Mouse (Mus musculus) intestine, postnatal 0 days (tissue): Measurements from ENCODE around the gene Kat8. TPM values are rescaled to one million over a fixed set of nuclear protein-coding genes. Genes with fewer than 3 reads are reported as not detected.
A peak's percentile ranks its signal among the peaks of the same experiment; 100 is the strongest.
"Not testable (repeated sequence)": the region's sequence is repeated elsewhere in the genome, so short reads cannot be mapped to it uniquely, and the experiment has no call there.

ENCODE experiments used
- ATAC-seq: fragments of 200-750 bp; cut with Nextera tagmentation; 2 replicates; pipeline ENCODE4 v1.8.0; 2017; ENCODE audit warnings: mild to moderate bottlenecking, moderate TSS enrichment, moderate library complexity
- H3K27ac ChIP-seq: fragments of 300-500 bp; sonication (generic); 2 replicates; pipeline ENCODE4 v1.5.1; 2014; ENCODE audit warnings: mild to moderate bottlenecking, low read depth, low read length, moderate library complexity
- H3K27me3 ChIP-seq: fragments of 300-500 bp; sonication (generic); replicated peaks from 2 replicates; pipeline ENCODE4 v1.6.1; 2014; ENCODE audit warnings: low read length, mixed read lengths; ENCODE audit not compliant: control insufficient read depth, insufficient read depth
- H3K36me3 ChIP-seq: fragments of 300-500 bp; sonication (generic); 2 replicates; pipeline ENCODE4 v1.6.1; 2014; ENCODE audit warnings: mild to moderate bottlenecking, moderate library complexity; ENCODE audit not compliant: control insufficient read depth, insufficient read depth
- H3K4me1 ChIP-seq: fragments of 300-500 bp; sonication (generic); replicated peaks from 2 replicates; pipeline ENCODE4 v1.6.1; 2014; ENCODE audit warnings: antibody characterized with exemption, low read length, mixed read lengths; ENCODE audit not compliant: control insufficient read depth, insufficient read depth
- H3K4me2 ChIP-seq: fragments of 300-500 bp; sonication (generic); replicated peaks from 2 replicates; pipeline ENCODE4 v1.6.1; 2014; ENCODE audit warnings: low read depth, mild to moderate bottlenecking, moderate library complexity
- H3K4me3 ChIP-seq: fragments of 300-500 bp; sonication (generic); 2 replicates; pipeline ENCODE4 v1.5.1; 2014; ENCODE audit warnings: low read depth, low read length
- H3K9ac ChIP-seq: fragments of 300-500 bp; sonication (generic); 2 replicates; pipeline ENCODE4 v1.6.1; 2014; ENCODE audit warnings: mild to moderate bottlenecking, low read depth, low read length
- H3K9me3 ChIP-seq: fragments of 300-500 bp; sonication (generic); 2 replicates; pipeline ENCODE4 v1.6.1; 2016; ENCODE audit warnings: mixed run types; ENCODE audit not compliant: control insufficient read depth
- CTCF ChIP-seq: sonication (generic); IDR thresholded peaks from 2 replicates; pipeline ENCODE4 v1.5.1; 2016; ENCODE audit warnings: low read depth, mild to moderate bottlenecking, control low read depth, antibody characterized with exemption, moderate library complexity
- WGBS: fragments of 180-500 bp; shearing (Covaris S2); extraction: QIAGEN DNeasy Blood & Tissue Kit; methylation state at CpG from one replicate; pipeline ENCODE4 v1.1.7; 2014; 5-methylcytosine and 5-hydroxymethylcytosine counted together
- polyA plus RNA-seq: library from polyadenylated mRNA; unstranded; fragments of >200 nt; fragmentation: Nextera tagmentation; extraction: Ambion mirVana; gene quantifications from 2 replicates; pipeline ENCODE4 v1.2.1, GENCODE M21; 2015

Kat8 gene
- polyA plus RNA-seq, 1 experiment from 2014 or later = 18.0 TPM

DNA sequence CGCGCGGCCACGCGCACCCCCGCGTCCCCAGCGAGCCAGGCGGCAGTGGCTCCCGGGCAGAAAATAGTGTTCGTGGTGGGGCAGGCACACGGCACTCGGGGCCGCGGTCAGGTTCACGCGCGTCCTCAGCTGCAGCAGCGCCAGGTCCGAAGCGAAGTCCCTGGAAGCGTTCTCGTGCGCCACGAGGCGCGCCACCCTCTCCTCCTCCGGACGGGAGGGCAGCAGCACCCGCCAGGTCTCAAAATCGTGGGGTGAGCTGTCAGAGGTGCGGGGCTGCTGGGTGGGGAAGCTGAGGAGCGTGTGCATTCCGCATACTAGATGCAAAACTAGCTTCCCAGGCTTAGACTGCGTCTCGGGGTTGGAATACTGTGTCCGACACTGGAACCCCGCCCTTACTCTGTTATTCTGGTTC is 23.4 kb downstream of the Kat8 start:
- H3K4me1 ChIP-seq = peaks cover 4% of the 10 kb centered on the region; the same call in 1 of the 2 replicates
- H3K36me3 ChIP-seq = no peaks in the 10 kb centered on the region
- peak overlapping the region; percentile 100 for H3K4me2 ChIP-seq
- TF ChIP-seq CTCF = no peak
- no peaks in the 10 kb centered on the region for H3K27me3 ChIP-seq
- peak overlapping the region; percentile 68 for H3K9ac ChIP-seq
- peak overlapping the region; percentile 41; the same call in 1 of the 2 replicates for H3K27ac ChIP-seq
- ATAC-seq = peak; percentile 38
- H3K9me3 ChIP-seq = no peaks in the 10 kb centered on the region
- H3K4me3 ChIP-seq = peak overlapping the region; percentile 70
- under 1% methylated on average over 38 of the region's 38 CpGs for WGBS

GRCm38 (mm10) chr7:127936216-127936884 is 24.0 kb downstream of the Kat8 start:
- 0 out of 2 replicates have a peak, but pooled peaks cover 4% of the 10 kb centered on the region for H3K4me1 ChIP-seq
- TF ChIP-seq CTCF = no peak
- no peaks in the 10 kb centered on the region for H3K36me3 ChIP-seq
- H3K9ac ChIP-seq = peak overlapping the region; percentile 68
- H3K9me3 ChIP-seq = no peaks in the 10 kb centered on the region
- no peak overlapping the region for H3K27ac ChIP-seq
- peak overlapping the region; percentile 100 for H3K4me2 ChIP-seq
- no peaks in the 10 kb centered on the region for H3K27me3 ChIP-seq
- H3K4me3 ChIP-seq = peak overlapping the region; percentile 70
- no peak for ATAC-seq
- 54% methylated on average over 18 of the region's 18 CpGs for WGBS

- H3K9ac ChIP-seq, H3K9me3 ChIP-seq, ATAC-seq, H3K27ac ChIP-seq, H3K4me2 ChIP-seq, H3K4me3 ChIP-seq, H3K36me3 ChIP-seq, H3K4me1 ChIP-seq: not testable (repeated sequence)
- WGBS = 51% methylated on average over 2 of the region's 2 CpGs
- TF ChIP-seq CTCF = peak; percentile 51
- H3K27me3 ChIP-seq = peaks cover 11% of the 10 kb centered on the region
Observed at GRCm38 (mm10) chr7:127942097-127942496, 29.8 kb downstream of the Kat8 start.

DNA sequence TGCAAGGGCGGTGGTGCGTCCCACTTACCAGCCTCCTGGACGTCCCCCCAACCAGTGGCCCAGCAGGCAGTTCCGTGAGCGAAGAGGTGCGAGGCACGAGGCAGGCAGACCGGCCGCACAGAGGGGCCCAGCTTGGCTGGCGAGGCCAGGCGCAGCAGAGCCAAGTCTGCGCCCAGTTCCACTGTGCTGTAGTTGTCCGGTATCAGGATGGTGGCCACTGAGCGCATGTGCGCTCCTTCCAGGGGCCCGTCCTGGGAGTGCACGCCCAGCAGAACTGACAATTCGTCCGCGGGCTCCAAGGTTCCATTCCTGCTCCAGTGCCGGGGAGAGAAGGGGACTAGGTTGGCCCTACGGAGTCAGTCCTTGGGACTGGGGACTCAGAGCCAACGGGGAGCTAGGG is 32.3 kb downstream of the Kat8 start:
- peak overlapping the region; percentile 4; the same call in 1 of the 2 replicates for H3K4me2 ChIP-seq
- H3K27ac ChIP-seq = no peak overlapping the region
- 9% methylated on average over 23 of the region's 23 CpGs for WGBS
- H3K9ac ChIP-seq = no peak overlapping the region
- no peak overlapping the region for H3K4me3 ChIP-seq
- peaks cover 11% of the 10 kb centered on the region for H3K27me3 ChIP-seq
- H3K36me3 ChIP-seq = no peaks in the 10 kb centered on the region
- TF ChIP-seq CTCF = no peak
- H3K9me3 ChIP-seq = no peaks in the 10 kb centered on the region
- H3K4me1 ChIP-seq = no peaks in the 10 kb centered on the region
- peak; percentile 19; the same call in 1 of the 2 replicates for ATAC-seq

DNA sequence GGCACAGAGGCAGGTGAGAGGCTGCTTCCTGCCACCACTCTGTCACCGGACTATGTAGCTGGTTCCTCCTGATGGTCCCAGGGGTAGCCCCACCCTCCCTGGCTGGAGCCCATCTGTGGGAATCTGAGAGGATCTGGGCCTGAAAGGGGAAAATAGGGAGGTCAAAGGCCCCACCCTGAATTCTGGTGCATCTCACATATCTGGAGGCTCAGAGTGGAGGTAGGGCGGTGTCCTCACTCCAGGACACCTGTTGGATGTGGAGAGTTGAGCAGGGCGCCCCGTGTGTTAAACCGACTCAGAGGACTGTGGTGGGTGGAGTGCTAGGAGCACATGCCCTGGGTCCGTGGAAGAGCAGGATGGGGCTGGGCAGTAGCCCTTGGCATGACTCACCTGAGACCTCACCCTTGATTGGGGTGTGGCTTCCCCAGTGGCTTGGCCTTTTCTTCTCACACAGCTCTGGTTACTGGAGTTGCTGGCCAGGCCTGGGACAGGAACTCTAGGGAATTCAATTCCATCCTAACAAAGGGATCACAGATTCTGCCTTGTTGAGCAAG is 34.2 kb downstream of the Kat8 start, which contains the start of gene Prss36:
Prss36 (minus strand) TSS at position 256 of the 554 bp plus-strand sequence.
- no peak within 1 kb of the TSS for H3K4me3 ChIP-seq
- H3K27me3 ChIP-seq = peaks cover 11% of the 10 kb centered on the region
- H3K9ac ChIP-seq = no peak within 1 kb of the TSS
- peak; percentile 70 for ATAC-seq
- no peak for TF ChIP-seq CTCF
- no peaks in the 10 kb centered on the region for H3K36me3 ChIP-seq
- no peak within 1 kb of the TSS for H3K27ac ChIP-seq
- H3K9me3 ChIP-seq = no peaks in the 10 kb centered on the region
- 49% methylated on average over 6 of the region's 6 CpGs for WGBS
- no peak within 1 kb of the TSS for H3K4me2 ChIP-seq
- no peaks in the 10 kb centered on the region for H3K4me1 ChIP-seq

DNA sequence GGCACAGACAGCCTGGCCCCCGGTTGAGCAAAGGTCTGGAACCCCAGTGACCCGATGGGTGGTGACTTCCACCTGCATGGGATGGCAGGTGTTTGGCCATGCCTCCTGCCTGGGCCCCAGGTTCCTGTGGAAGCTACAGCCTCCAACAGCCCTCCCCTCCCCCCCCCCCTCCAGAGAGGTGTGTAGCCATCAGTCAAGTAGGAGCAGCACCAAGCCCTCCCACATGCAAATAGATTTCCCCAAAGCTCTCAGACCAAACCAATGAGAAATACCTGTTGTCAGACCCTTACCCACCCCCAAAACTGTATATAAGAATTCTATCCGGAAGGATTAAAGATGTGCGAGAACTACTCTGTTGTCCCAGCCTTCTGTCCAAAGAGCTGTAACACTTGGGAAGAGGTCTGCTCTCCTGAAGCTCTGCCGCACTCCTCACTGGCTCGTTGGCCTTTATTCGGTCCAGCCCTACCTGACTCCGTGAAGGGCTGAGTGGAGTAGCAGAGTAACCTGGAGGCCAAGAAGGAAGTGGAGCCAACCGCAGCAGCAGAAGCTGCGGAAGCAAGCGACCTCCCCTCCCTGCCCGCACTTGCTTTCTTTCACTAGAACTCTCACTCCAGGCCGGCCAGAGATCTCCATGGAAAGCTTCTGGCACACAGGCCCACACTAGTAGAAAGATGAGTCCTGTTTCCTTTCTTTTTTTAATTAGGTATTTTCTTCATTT is 40.7 kb downstream of the Kat8 start:
- no peaks in the 10 kb centered on the region for H3K27me3 ChIP-seq
- 46% methylated on average over 13 of the region's 13 CpGs for WGBS
- TF ChIP-seq CTCF = no peak
- 0 out of 2 replicates have a peak overlapping the region, but pooled peaks have one; percentile 7 for H3K27ac ChIP-seq
- H3K4me3 ChIP-seq = no peak overlapping the region
- no peaks in the 10 kb centered on the region for H3K9me3 ChIP-seq
- no peak overlapping the region for H3K9ac ChIP-seq
- ATAC-seq = no peak
- H3K4me1 ChIP-seq = no peaks in the 10 kb centered on the region
- H3K36me3 ChIP-seq = no peaks in the 10 kb centered on the region
- no peak overlapping the region for H3K4me2 ChIP-seq
